Mouse (Mus musculus) kidney, embryonic 16.5 days (tissue): ENCODE measurements around the gene Tefm. TPM values are rescaled to one million over a fixed set of nuclear protein-coding genes. Genes with fewer than 3 reads are reported as not detected.
"Not testable (repeated sequence)": the region's sequence is repeated elsewhere in the genome, so short reads cannot be mapped to it uniquely, and the experiment has no call there.

ENCODE experiments used
- ATAC-seq: fragments of 200-750 bp; cut with Nextera tagmentation; 2 replicates; pipeline ENCODE4 v1.8.0; 2017; ENCODE audit warnings: moderate TSS enrichment; ENCODE audit not compliant: low FRiP score, low TSS enrichment
- H3K27ac ChIP-seq: fragments of 300-500 bp; sonication (generic); 2 replicates; pipeline ENCODE4 v1.5.1; 2014; ENCODE audit warnings: low read length
- H3K27me3 ChIP-seq: fragments of 300-500 bp; sonication (generic); 2 replicates; pipeline ENCODE4 v1.6.1; 2014; ENCODE audit warnings: low read length, control low read depth, mixed read lengths; ENCODE audit not compliant: insufficient read depth
- H3K36me3 ChIP-seq: fragments of 300-500 bp; sonication (generic); 2 replicates; pipeline ENCODE4 v1.6.1; 2014; ENCODE audit warnings: low read length, control low read depth, mixed read lengths; ENCODE audit not compliant: insufficient read depth
- H3K4me1 ChIP-seq: fragments of 300-500 bp; sonication (generic); 2 replicates; pipeline ENCODE4 v1.6.1; 2014; ENCODE audit warnings: low read length, control low read depth, mixed read lengths; ENCODE audit not compliant: insufficient read depth
- H3K4me2 ChIP-seq: fragments of 300-500 bp; sonication (generic); replicated peaks from 2 replicates; pipeline ENCODE4 v1.6.1; 2014; ENCODE audit warnings: low read depth, low read length
- H3K4me3 ChIP-seq: fragments of 300-500 bp; sonication (generic); 2 replicates; pipeline ENCODE4 v1.5.1; 2014; ENCODE audit warnings: mild to moderate bottlenecking, low read length
- H3K9ac ChIP-seq: fragments of 300-500 bp; sonication (generic); replicated peaks from 2 replicates; pipeline ENCODE4 v1.6.1; 2014; ENCODE audit warnings: low read length
- H3K9me3 ChIP-seq: fragments of 300-500 bp; sonication (generic); 2 replicates; pipeline ENCODE4 v1.6.1; 2016; ENCODE audit warnings: low read length, control low read depth
- WGBS: fragments of 180-500 bp; shearing (Covaris S2); extraction: QIAGEN DNeasy Blood & Tissue Kit; methylation state at CpG from one replicate; pipeline ENCODE4 v1.1.7; 2014; 5-methylcytosine and 5-hydroxymethylcytosine counted together
- polyA plus RNA-seq: library from polyadenylated mRNA; unstranded; fragments of >200 nt; fragmentation: Nextera tagmentation; extraction: Ambion mirVana; gene quantifications from 2 replicates; pipeline ENCODE4 v1.2.1, GENCODE M21; 2015

Gene Tefm
- polyA plus RNA-seq, 1 experiment from 2014 or later: 35.0 TPM

DNA sequence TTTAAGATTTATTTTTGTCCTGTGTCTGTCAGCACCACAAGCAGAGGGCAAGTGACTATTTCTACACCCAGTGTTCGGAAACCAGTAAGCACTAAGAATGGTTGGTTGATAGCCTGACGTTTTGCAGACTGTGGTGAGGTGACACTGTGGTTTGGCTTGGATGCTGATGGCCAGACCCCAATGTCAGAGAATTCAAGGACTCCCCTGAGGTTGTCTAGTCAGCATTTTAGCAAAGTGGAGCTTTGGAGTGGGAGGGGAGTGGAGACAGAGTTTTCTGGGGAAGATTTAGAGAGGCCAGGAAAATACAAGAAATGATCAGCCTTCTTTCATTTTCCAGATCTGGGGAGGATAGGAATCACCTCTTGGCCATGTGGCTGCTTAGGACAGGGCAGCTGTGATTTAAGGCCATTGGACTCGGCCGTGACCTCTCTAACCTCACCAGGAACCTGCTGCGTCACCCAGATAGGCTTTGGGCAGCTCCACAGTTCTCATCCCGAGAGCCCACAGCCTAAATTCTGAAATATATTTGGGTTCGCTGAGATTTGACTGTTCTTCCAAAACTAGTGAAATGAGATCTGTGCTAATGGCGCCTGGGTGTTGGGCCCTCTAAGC, 7.5 kb upstream of the Tefm start:
- H3K27ac ChIP-seq: no peak overlapping the region
- no peak for ATAC-seq
- H3K27me3 ChIP-seq: peaks cover 14% of the 10 kb centered on the region
- no peak overlapping the region for H3K4me2 ChIP-seq
- H3K4me3 ChIP-seq: no peak overlapping the region
- H3K4me1 ChIP-seq: peaks cover 10% of the 10 kb centered on the region; the same call in 1 of the 2 replicates
- WGBS: 82% methylated on average over 8 of the region's 8 CpGs
- no peaks in the 10 kb centered on the region for H3K9me3 ChIP-seq
- H3K9ac ChIP-seq: no peak overlapping the region
- no peaks in the 10 kb centered on the region for H3K36me3 ChIP-seq

DNA sequence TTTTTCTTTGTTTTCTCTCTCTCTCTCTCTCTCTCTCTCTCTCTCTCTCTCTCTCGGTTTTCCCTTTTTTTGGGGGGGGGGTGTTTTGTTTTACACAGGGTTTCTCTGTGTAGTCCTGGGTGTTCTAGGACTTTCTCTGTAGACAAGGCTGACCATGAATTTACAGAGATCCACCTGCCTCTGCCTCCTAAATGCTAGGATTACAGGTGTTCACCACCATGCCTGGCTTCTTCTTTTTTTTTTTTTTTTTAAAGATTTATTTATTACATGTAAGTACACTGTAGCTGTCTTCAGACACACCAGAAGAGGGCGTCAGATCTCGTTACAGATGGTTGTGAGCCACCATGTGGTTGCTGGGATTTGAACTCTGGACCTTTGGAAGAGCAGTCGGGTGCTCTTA, 7.0 kb upstream of the Tefm start:
- ATAC-seq, H3K9me3 ChIP-seq, H3K4me2 ChIP-seq, H3K9ac ChIP-seq, H3K36me3 ChIP-seq, H3K4me3 ChIP-seq, H3K4me1 ChIP-seq, H3K27me3 ChIP-seq, H3K27ac ChIP-seq: not testable (repeated sequence)
- 31% methylated on average over 1 of the region's 4 CpGs for WGBS

DNA sequence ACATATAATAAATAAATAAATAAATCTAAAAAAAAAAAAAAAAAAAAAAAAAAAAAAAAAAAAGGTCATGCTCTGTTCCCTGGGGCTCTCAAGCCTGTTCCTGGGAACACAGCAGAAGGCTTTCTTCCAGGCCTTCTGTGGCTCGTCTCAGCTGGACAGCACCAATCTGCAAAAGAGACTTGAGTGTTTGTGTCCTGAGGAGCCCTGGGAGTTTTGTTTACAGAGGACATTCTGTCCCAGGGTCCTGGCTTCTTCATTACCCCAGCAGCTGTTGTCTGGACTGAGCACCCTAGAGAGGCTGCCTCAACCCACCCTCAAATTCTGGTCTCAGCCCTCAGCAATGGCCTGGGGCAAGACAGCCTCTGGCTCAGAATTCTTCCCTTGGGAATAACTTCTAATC, 6.3 kb upstream of the Tefm start:
- H3K4me2 ChIP-seq: no peak overlapping the region
- WGBS: 38% methylated on average over 1 of the region's 1 CpGs
- H3K9ac ChIP-seq: no peak overlapping the region
- peaks cover 6% of the 10 kb centered on the region; the same call in 1 of the 2 replicates for H3K27me3 ChIP-seq
- H3K9me3 ChIP-seq: no peaks in the 10 kb centered on the region
- H3K4me1 ChIP-seq: peaks cover 5% of the 10 kb centered on the region; the same call in 1 of the 2 replicates
- no peaks in the 10 kb centered on the region for H3K36me3 ChIP-seq
- H3K4me3 ChIP-seq: no peak overlapping the region
- no peak overlapping the region for H3K27ac ChIP-seq
- ATAC-seq: 0 out of 2 replicates have a peak, but pooled peaks have one; percentile 47

DNA sequence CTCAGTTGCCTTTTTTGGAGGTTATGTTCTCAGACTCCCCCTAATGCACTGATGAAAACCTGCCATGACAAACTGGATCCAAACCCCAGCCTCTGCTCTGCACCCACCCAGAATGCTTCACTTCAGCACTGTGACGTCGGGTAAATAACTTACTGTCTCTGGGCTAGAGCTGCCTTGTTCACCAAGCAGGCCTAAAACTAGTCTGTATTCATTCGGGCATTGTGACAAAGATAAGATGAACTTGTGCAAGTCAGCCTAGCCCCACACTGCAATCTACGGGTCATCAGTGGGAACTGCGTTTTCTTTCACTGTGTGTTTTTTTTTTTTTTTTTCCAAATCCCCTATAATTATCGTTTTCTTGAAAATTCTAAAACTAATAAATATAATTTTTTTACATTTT, 5.8 kb upstream of the Tefm start:
- peaks cover 4% of the 10 kb centered on the region; the same call in 1 of the 2 replicates for H3K27me3 ChIP-seq
- no peak for ATAC-seq
- no peaks in the 10 kb centered on the region for H3K9me3 ChIP-seq
- H3K36me3 ChIP-seq: no peaks in the 10 kb centered on the region
- WGBS: 71% methylated on average over 6 of the region's 6 CpGs
- no peak overlapping the region for H3K4me3 ChIP-seq
- H3K4me2 ChIP-seq: no peak overlapping the region
- H3K4me1 ChIP-seq: peaks cover 8% of the 10 kb centered on the region; the same call in 1 of the 2 replicates
- H3K27ac ChIP-seq: no peak overlapping the region
- no peak overlapping the region for H3K9ac ChIP-seq

DNA sequence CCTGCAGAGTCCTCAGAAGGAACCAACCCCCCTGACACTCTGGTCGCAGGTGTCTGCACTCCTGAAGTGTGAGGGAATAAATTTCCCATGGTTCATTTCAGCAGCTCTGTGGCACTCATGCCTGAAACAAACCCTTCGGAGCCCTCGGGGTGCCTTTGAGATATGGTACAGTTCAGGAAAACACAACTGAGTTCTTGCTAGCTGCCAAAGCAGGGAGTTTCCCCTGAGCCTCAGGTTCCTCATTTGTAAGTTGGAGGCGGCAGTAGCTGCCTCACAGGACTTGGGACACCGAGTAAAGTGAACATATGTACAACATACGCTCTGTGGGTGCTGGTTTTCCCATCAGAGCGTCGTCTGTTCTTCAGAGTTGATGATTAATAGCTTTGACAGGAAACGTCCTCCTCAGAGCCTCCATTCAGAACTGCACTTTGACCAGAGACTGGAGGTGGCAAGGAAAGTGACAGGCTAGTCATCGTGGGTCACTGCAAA, 3.9 kb upstream of the Tefm start:
- H3K27me3 ChIP-seq: no peaks in the 10 kb centered on the region
- no peak overlapping the region for H3K4me3 ChIP-seq
- WGBS: 27% methylated on average over 10 of the region's 10 CpGs
- H3K9ac ChIP-seq: 0 out of 2 replicates have a peak overlapping the region, but pooled peaks have one; percentile 26
- H3K9me3 ChIP-seq: no peaks in the 10 kb centered on the region
- peaks cover 12% of the 10 kb centered on the region; the same call in 1 of the 2 replicates for H3K4me1 ChIP-seq
- no peaks in the 10 kb centered on the region for H3K36me3 ChIP-seq
- peak overlapping the region; percentile 77 for H3K27ac ChIP-seq
- ATAC-seq: peak; percentile 29; the same call in 1 of the 2 replicates
- peak overlapping the region; percentile 26; the same call in 1 of the 2 replicates for H3K4me2 ChIP-seq

DNA sequence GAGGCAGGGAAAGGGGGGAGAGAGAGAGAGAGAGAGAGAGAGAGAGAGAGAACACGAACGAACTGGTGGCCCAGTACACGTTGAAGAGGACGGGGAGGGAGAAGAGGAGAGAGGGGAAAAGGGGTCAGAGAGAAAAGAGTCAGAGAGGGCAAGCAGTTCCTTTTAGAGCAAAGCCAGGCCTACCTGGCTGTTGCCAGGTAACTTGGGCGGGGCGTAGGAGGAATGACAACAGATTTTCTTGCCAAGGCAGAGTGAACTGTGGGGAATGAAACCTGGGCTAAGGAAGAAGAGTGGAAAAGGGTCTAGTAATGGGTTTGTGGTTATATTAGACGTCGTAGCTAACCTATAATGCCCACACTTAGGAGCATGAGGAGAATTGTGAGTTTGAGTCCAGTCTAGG, 897 bp upstream of the Tefm start:
- 49% methylated on average over 8 of the region's 8 CpGs for WGBS
- Histone ChIP-seq H3K27ac (no peak overlapping the region), H3K9ac (no peak overlapping the region)

DNA sequence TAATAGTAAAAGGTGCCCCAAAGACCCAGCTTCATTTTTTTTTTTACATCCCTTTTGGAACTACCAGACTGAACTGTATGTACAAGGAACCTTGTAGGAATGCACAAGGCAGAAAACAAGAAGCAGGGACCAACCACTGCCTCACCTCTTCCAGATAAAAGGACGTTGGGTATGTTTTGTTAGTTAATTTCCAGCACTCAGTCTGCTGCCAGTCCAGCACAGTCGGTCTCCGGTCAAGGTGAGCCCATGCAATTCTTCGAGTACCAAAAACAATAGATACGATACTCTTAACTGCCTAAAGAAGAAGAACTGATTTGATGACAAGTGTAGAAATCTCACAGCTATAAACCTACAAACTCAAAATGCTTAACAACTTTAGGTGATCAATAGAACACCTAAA, 4.2 kb downstream of the Tefm start:
- WGBS: 92% methylated on average over 5 of the region's 5 CpGs

More for the DNA sequence above, 897 bp upstream of the Tefm start:
- no peaks in the 10 kb centered on the region for H3K9me3 ChIP-seq
- no peak for ATAC-seq
- H3K36me3 ChIP-seq: peaks cover 6% of the 10 kb centered on the region; the same call in 1 of the 2 replicates
- peaks cover 12% of the 10 kb centered on the region; the same call in 1 of the 2 replicates for H3K4me1 ChIP-seq
- no peaks in the 10 kb centered on the region for H3K27me3 ChIP-seq
- peak overlapping the region; percentile 71 for H3K4me2 ChIP-seq
- peak overlapping the region; percentile 74; the same call in 1 of the 2 replicates for H3K4me3 ChIP-seq

DNA sequence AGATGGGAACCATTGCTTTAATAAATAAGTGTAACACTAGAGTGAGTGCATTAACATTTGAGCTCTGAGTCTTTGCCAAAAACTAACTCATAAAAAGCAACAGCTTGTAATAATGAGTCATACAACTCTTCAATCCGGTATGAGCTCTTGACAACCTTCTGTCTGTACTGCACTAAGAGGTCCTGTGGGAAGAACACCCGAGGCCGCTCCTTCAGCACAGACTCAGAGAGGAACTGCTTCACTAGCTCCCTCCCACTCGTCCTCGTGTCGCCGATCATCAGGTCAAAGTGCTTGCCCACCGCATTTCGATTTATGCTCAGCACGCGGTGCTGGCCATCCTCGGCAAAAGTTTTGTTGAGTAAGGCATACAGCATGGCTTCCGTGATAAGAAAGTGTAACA, 5.2 kb downstream of the Tefm start:
- WGBS: 81% methylated on average over 13 of the region's 13 CpGs

More for the DNA sequence above, 4.2 kb downstream of the Tefm start:
- Histone ChIP-seq H3K27ac (no peak overlapping the region), H3K36me3 (peaks cover 28% of the 10 kb centered on the region), H3K4me2 (no peak overlapping the region), H3K4me1 (peaks cover 5% of the 10 kb centered on the region; the same call in 1 of the 2 replicates), H3K9me3 (no peaks in the 10 kb centered on the region), H3K9ac (no peak overlapping the region), H3K4me3 (no peak overlapping the region), H3K27me3 (no peaks in the 10 kb centered on the region)
- no peak for ATAC-seq

DNA sequence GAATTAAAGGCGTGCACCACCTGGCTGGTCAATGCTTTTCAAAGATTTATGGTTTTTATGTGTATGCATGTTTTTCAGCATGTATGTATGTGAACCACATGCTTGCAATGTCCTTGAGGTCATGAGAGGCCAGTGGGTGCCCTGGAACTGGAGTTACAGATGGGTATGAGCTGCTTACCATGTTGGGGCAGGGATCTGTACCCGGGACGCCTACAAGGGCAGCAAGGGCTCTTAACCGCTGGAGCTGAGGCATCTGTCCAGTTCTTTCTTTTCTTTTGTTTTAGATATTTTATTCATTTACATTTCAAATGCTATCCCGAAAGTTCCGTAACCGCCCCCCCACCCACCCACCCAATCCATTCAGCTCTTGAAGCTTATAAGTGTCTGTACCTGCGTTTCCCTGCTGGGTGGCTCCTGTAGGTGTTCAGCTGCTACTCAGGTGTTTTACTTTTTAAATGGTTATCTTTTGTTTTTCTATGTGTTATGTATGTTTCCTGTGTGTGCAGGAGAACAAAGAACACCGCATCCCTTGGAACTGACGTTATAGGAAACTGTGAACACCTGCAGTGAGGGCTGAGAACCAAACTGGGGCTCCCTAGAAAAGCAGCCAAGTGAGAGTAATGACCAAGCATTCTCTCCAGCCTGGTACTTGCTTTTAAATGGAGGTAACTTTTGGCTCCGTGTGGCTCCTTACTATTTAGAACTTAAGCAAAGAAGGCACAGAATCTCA, 5.9 kb downstream of the Tefm start:
- no peak overlapping the region for H3K9ac ChIP-seq
- no peak overlapping the region for H3K4me2 ChIP-seq
- no peak overlapping the region for H3K27ac ChIP-seq
- no peak overlapping the region for H3K4me3 ChIP-seq
- no peaks in the 10 kb centered on the region for H3K9me3 ChIP-seq
- no peak for ATAC-seq
- 92% methylated on average over 11 of the region's 11 CpGs for WGBS
- H3K4me1 ChIP-seq: 0 out of 2 replicates have a peak, but pooled peaks cover 3% of the 10 kb centered on the region
- peaks cover 34% of the 10 kb centered on the region for H3K36me3 ChIP-seq
- H3K27me3 ChIP-seq: no peaks in the 10 kb centered on the region

More for the DNA sequence above, 5.2 kb downstream of the Tefm start:
- Histone ChIP-seq H3K27ac (no peak overlapping the region), H3K27me3 (no peaks in the 10 kb centered on the region), H3K9ac (no peak overlapping the region), H3K9me3 (no peaks in the 10 kb centered on the region), H3K4me1 (0 out of 2 replicates have a peak, but pooled peaks cover 3% of the 10 kb centered on the region), H3K36me3 (peaks cover 31% of the 10 kb centered on the region), H3K4me3 (no peak overlapping the region), H3K4me2 (no peak overlapping the region)
- ATAC-seq: no peak
